Mouse (Mus musculus): ENCODE results near the gene 4632433K11Rik. TPM values are rescaled to one million over a fixed set of nuclear protein-coding genes. Genes with fewer than 3 reads are reported as not detected.

Gene 4632433K11Rik
- polyA plus RNA-seq, 1 experiment, result not detected

- TF ChIP-seq CTCF (IDR thresholded peaks at IDR 0.05; ENCODE audit: low read depth, low read length), result no peak
- TF ChIP-seq POLR2A (IDR thresholded peaks at IDR 0.05; ENCODE audit: borderline replicate concordance, low read depth, low read length), result no peak
- H3K4me3 ChIP-seq (ENCODE audit: insufficient read depth, low read length), result no peak overlapping the region
- no peak overlapping the region for H3K27ac ChIP-seq (ENCODE audit: insufficient read depth, low read depth, low read length)
Observed at GRCm38 (mm10) chr7:5037467-5037866, 3.5 kb downstream of the 4632433K11Rik start.

DNA sequence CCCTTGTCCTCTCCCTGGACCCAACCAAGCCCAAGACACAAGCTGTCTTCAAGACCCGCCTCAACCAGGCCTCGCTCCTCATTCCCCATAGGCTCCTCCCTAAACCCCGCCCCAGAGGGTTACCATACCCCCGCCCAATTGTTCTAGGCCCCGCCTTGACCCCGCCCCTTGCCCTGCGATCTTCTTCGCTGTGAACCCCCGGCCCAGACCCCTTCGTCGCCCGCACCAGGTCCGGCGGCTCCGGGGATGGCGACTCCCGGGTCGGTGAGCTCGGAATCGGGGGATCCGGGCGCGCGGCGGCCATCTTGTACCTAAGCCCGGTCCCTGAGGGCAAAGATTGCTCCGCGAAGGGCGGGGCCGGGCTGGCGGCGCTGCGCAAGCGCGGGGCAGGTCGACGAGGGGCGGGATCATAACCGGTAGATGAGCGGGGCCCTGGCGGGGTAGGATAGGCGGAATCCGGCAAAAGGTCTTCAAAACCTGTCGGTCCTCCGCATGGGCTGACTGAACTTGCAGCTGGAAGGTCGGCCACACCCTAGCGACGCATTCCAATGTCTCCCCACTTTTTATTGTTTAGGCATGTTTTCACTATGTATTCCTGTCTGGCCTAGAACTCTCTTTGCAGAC, 4.3 kb downstream of the 4632433K11Rik start, which contains the start of gene Zfp784:
TSS of gene Zfp784 (minus strand) at position 338 of the 624 bp plus-strand sequence.
- Histone ChIP-seq H3K27ac (ENCODE audit: insufficient read depth, low read depth, low read length) (peak within 1 kb of the TSS; percentile 77), H3K4me3 (ENCODE audit: insufficient read depth, low read length) (peak within 1 kb of the TSS; percentile 72), H3K4me1 (ENCODE audit: control insufficient read depth, insufficient read depth, low read length) (peaks cover 8% of the 10 kb centered on the region)
- no peak for TF ChIP-seq CTCF (IDR thresholded peaks at IDR 0.05; ENCODE audit: low read depth, low read length)
- TF ChIP-seq POLR2A (IDR thresholded peaks at IDR 0.05; ENCODE audit: borderline replicate concordance, low read depth, low read length), result no peak

More at GRCm38 (mm10) chr7:5037467-5037866, 3.5 kb downstream of the 4632433K11Rik start:
- H3K4me1 ChIP-seq (ENCODE audit: control insufficient read depth, insufficient read depth, low read length), result peaks cover 8% of the 10 kb centered on the region

DNA sequence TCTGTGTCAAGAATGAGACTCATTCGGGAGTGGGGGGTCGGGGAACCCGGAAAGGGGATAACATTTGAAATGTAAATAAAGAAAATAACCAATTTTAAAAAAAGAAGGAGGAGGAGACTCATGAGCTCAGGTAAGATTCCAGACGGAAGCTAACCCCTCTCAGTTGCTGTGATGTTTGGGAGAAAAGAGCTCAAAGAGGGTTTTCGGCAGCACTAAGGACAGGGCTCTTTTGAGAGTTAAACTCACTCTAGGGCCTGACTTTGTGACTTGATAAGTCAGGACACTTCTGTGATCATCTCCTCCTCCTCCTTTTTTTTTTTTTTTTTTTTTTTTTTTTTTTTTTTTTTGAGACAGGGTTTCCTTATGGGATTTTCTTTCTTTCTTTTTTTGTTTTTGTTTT, 5.0 kb downstream of the 4632433K11Rik start:
- peak overlapping the region; percentile 72 for H3K4me3 ChIP-seq (ENCODE audit: insufficient read depth, low read length)
- H3K27ac ChIP-seq (ENCODE audit: insufficient read depth, low read depth, low read length), result no peak overlapping the region
- peaks cover 8% of the 10 kb centered on the region for H3K4me1 ChIP-seq (ENCODE audit: control insufficient read depth, insufficient read depth, low read length)
- no peak for TF ChIP-seq CTCF (IDR thresholded peaks at IDR 0.05; ENCODE audit: low read depth, low read length)
- no peak for TF ChIP-seq POLR2A (IDR thresholded peaks at IDR 0.05; ENCODE audit: borderline replicate concordance, low read depth, low read length)

DNA sequence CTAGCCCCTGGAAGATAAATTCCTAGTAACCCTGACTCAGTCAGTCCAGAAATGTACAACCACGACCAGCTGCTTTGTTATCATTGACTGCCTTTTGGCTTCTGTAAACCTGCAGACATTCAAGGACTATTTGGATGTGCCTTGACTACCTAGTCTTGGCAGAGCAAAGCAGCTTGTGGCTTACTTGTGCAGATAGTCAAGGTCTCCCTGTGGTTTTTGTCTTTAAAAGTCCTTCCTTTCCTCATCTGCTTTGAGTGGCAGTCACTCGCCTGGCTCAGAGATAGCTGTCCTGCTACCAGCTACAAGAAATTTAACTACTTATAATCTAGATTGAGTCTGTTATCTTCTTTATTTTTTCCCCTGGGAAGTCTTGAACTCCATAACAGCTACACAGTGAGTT, 11.1 kb downstream of the 4632433K11Rik start:
- Histone ChIP-seq H3K27ac (ENCODE audit: insufficient read depth, low read depth, low read length) (no peak overlapping the region), H3K4me3 (ENCODE audit: insufficient read depth, low read length) (no peak overlapping the region)
- TF ChIP-seq CTCF (IDR thresholded peaks at IDR 0.05; ENCODE audit: low read depth, low read length) (no peak), POLR2A (IDR thresholded peaks at IDR 0.05; ENCODE audit: borderline replicate concordance, low read depth, low read length) (no peak)

GRCm38 (mm10) chr7:5046112-5046511, 12.2 kb downstream of the 4632433K11Rik start:
- Histone ChIP-seq H3K4me1 (ENCODE audit: control insufficient read depth, insufficient read depth, low read length) (peaks cover 6% of the 10 kb centered on the region), H3K27ac (ENCODE audit: insufficient read depth, low read depth, low read length) (no peak overlapping the region), H3K4me3 (ENCODE audit: insufficient read depth, low read length) (no peak overlapping the region)
- no peak for TF ChIP-seq CTCF (IDR thresholded peaks at IDR 0.05; ENCODE audit: low read depth, low read length)
- no peak for TF ChIP-seq POLR2A (IDR thresholded peaks at IDR 0.05; ENCODE audit: borderline replicate concordance, low read depth, low read length)

More for the DNA sequence above, 11.1 kb downstream of the 4632433K11Rik start:
- H3K4me1 ChIP-seq (ENCODE audit: control insufficient read depth, insufficient read depth, low read length), result no peaks in the 10 kb centered on the region

DNA sequence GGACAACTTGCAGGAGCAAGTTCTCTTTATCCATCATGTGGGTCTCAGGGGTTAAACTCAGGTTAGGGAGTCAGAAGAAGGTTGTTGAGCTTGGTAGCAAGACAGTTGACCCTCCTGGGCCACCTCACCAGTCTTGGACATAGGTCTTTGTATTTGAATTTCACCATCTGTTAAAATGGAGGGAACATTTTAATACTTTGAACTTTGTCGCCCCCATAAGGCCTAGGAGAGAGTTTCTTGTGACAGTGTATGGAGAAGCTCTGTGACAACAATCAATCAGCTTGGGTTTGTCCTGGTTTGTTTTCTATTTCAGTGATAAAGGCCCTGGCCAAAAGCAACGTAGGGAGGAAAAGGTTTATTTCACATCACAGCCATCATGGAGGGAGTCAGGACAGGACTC, 13.4 kb downstream of the 4632433K11Rik start:
- Histone ChIP-seq H3K4me3 (ENCODE audit: insufficient read depth, low read length) (no peak overlapping the region), H3K4me1 (ENCODE audit: control insufficient read depth, insufficient read depth, low read length) (peaks cover 6% of the 10 kb centered on the region), H3K27ac (ENCODE audit: insufficient read depth, low read depth, low read length) (no peak overlapping the region)
- TF ChIP-seq CTCF (IDR thresholded peaks at IDR 0.05; ENCODE audit: low read depth, low read length), result no peak
- no peak for TF ChIP-seq POLR2A (IDR thresholded peaks at IDR 0.05; ENCODE audit: borderline replicate concordance, low read depth, low read length)

DNA sequence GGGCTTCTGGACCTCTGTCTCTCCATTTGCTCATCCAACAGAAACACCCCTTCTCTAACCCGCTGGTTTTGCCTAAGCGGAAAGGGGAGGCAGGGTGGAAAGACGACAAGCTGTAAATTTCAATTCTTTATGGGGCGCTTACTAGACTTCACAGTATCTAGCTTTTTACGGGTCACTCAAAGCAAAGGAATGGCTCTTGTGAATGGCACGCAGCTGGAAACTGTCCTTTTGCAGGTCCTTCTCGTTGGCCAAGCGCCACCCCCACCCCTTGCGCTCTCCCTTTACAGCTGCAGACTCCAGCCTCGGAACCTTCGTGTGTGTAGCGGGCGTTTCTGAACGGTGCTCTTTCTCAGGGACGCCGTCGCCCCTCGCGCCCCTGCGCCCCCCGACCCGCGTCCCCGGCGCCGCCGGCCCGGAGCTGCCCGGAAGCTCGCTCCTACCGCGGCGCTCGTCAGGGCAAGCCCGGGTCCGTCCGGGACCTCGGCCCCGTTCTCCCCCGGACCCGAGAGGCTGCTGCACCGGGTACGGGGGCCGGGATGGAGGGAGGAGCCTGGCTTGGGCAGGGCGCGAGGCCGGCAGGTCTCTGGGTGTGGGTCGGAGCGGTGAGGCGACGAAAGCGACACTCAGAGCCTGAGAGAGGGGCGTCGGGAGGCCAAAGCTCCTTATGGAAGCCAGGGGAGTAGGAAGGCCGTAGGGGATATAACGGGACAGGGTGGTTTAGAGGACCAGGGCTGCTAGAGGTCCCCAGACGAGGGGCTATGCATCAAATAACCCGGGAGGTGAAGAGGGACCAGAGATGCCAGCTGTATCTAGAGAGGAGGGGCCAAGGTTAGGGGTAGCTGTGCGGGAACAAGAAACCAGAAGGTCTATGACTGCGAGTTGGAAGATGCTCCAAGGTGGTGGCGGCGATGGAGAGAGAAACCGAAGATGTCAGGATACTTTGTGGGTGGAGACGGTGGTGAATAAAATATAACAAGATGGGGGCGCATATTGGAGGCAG, 17.6 kb downstream of the 4632433K11Rik start, which contains the start of gene Zfp580:
TSS of gene Zfp580 (plus strand) at position 346 of the 1,000 bp plus-strand sequence.
- Histone ChIP-seq H3K4me1 (ENCODE audit: control insufficient read depth, insufficient read depth, low read length) (peaks cover 12% of the 10 kb centered on the region), H3K4me3 (ENCODE audit: insufficient read depth, low read length) (peak within 1 kb of the TSS; percentile 69), H3K27ac (ENCODE audit: insufficient read depth, low read depth, low read length) (peak within 1 kb of the TSS; percentile 1; the same call in 1 of the 2 replicates)
- TF ChIP-seq CTCF (IDR thresholded peaks at IDR 0.05; ENCODE audit: low read depth, low read length) (no peak), POLR2A (IDR thresholded peaks at IDR 0.05; ENCODE audit: borderline replicate concordance, low read depth, low read length) (no peak)

DNA sequence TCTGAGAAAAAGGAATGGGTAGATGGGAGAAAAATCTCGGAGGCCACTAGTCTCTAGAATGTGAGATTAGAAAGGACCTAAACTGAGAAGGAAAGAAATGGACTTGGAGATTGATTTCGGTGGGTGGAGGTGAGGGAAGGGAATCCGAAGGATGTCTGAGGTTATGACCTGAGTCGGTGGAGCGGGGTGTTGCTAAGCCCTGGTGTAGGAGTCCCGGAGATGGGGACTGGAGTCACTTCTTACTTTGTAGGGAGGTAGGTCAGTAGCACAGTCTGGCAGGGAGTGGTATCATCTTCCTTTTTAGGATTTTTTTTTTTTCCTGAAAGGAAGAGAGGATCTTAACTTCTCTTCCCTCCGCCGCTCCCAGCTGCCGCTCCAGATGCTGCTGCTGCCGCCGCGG, 18.5 kb downstream of the 4632433K11Rik start:
- H3K4me3 ChIP-seq (ENCODE audit: insufficient read depth, low read length), result peak overlapping the region; percentile 69
- no peak overlapping the region for H3K27ac ChIP-seq (ENCODE audit: insufficient read depth, low read depth, low read length)
- no peak for TF ChIP-seq POLR2A (IDR thresholded peaks at IDR 0.05; ENCODE audit: borderline replicate concordance, low read depth, low read length)
- no peak for TF ChIP-seq CTCF (IDR thresholded peaks at IDR 0.05; ENCODE audit: low read depth, low read length)
- H3K4me1 ChIP-seq (ENCODE audit: control insufficient read depth, insufficient read depth, low read length), result peaks cover 18% of the 10 kb centered on the region

DNA sequence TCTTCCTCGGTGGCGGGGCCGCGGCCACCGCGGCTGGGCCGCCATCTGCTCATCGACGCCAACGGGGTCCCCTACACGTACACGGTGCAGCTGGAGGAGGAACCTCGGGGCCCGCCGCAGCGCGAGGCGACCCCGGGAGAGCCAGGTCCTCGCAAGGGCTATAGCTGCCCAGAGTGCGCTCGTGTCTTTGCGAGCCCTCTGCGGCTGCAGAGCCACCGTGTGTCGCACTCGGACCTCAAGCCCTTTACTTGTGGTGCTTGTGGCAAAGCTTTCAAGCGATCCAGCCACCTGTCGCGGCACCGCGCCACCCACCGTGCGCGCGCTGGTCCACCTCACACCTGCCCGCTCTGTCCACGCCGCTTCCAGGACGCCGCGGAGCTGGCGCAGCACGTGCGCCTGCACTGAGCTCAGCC, 19.0 kb downstream of the 4632433K11Rik start:
- H3K4me3 ChIP-seq (ENCODE audit: insufficient read depth, low read length), result peak overlapping the region; percentile 69
- TF ChIP-seq CTCF (IDR thresholded peaks at IDR 0.05; ENCODE audit: low read depth, low read length), result no peak
- no peak for TF ChIP-seq POLR2A (IDR thresholded peaks at IDR 0.05; ENCODE audit: borderline replicate concordance, low read depth, low read length)
- H3K4me1 ChIP-seq (ENCODE audit: control insufficient read depth, insufficient read depth, low read length), result peaks cover 23% of the 10 kb centered on the region
- no peak overlapping the region for H3K27ac ChIP-seq (ENCODE audit: insufficient read depth, low read depth, low read length)

Data from bone marrow macrophage, adult 2 months (primary cell).